Mouse (Mus musculus) heart, postnatal 0 days (tissue): ENCODE results near the gene Trim54.

Experiments used
- CTCF ChIP-seq: IDR thresholded peaks from 2 replicates; pipeline ENCODE4 v1.5.1; 2016; ENCODE audit warnings: antibody characterized with exemption, control low read depth, low read depth
- EP300 ChIP-seq: IDR thresholded peaks from 2 replicates; pipeline ENCODE4 v1.6.1; 2016; ENCODE audit warnings: antibody characterized with exemption, low read depth

DNA sequence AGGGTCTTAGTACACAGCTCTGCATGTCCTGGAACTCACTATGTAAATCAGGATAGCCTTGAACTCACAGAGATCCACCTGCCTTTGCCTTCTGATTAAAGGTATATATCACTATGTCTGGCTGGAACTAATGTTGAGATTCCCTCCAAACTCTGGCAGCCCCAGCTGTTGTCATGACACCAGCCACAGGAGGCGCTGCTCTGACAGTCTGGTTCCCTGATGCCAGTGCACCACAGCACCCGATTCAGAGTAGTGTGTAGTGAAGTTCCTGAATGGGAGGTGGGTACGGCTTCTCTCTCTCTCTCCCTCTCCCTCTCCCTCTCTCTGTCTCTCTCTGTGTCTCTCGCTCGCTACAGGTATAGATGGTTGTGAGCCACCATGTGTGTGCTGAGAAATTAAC lies 34.2 kb upstream of the Trim54 start:
- TF ChIP-seq EP300, result no peak
- TF ChIP-seq CTCF, result peak; percentile 71
